Mouse (Mus musculus) lung, embryonic 15.5 days (tissue): ENCODE measurements around the gene Plcl2. TPM values are rescaled to one million over a fixed set of nuclear protein-coding genes. Genes with fewer than 3 reads are reported as not detected.

Experiments used
- ATAC-seq: fragments of 200-750 bp; cut with Nextera tagmentation; 2 replicates; pipeline ENCODE4 v1.8.0; 2017; ENCODE audit warnings: moderate number of reproducible peaks, borderline replicate concordance; ENCODE audit not compliant: low FRiP score, low TSS enrichment; ENCODE audit errors: extremely low read depth
- H3K27ac ChIP-seq: fragments of 300-500 bp; sonication (generic); 2 replicates; pipeline ENCODE4 v1.5.1; 2015; ENCODE audit warnings: moderate library complexity, mild to moderate bottlenecking, inconsistent platforms
- H3K27me3 ChIP-seq: fragments of 300-500 bp; sonication (generic); 2 replicates; pipeline ENCODE4 v1.6.1; 2015; ENCODE audit warnings: inconsistent platforms
- H3K36me3 ChIP-seq: fragments of 300-500 bp; sonication (generic); 2 replicates; pipeline ENCODE4 v1.6.1; 2015; ENCODE audit warnings: inconsistent platforms
- H3K4me1 ChIP-seq: fragments of 300-500 bp; sonication (generic); 2 replicates; pipeline ENCODE4 v1.6.1; 2015; ENCODE audit warnings: inconsistent platforms
- H3K4me2 ChIP-seq: fragments of 300-500 bp; sonication (generic); 2 replicates; pipeline ENCODE4 v1.6.1; 2015; ENCODE audit warnings: inconsistent platforms, mild to moderate bottlenecking, moderate library complexity
- H3K4me3 ChIP-seq: fragments of 300-500 bp; sonication (generic); 2 replicates; pipeline ENCODE4 v1.5.1; 2015; ENCODE audit warnings: mild to moderate bottlenecking, inconsistent platforms
- H3K9ac ChIP-seq: fragments of 300-500 bp; sonication (generic); 2 replicates; pipeline ENCODE4 v1.6.1; 2015; ENCODE audit warnings: inconsistent platforms
- H3K9me3 ChIP-seq: fragments of 300-500 bp; sonication (generic); 2 replicates; pipeline ENCODE4 v1.6.1; 2016; ENCODE audit warnings: inconsistent platforms
- WGBS: fragments of 180-500 bp; shearing (Covaris S2); methylation state at CpG from one replicate; pipeline ENCODE4 v1.1.7; 2015; 5-methylcytosine and 5-hydroxymethylcytosine counted together
- polyA plus RNA-seq: library from polyadenylated mRNA; unstranded; fragments of >200 nt; fragmentation: Nextera tagmentation; extraction: Ambion mirVana; gene quantifications from 2 replicates; pipeline ENCODE4 v1.2.1, GENCODE M21; 2015

Plcl2 gene
- polyA plus RNA-seq, 1 experiment from 2014 or later: 3.7 TPM

DNA sequence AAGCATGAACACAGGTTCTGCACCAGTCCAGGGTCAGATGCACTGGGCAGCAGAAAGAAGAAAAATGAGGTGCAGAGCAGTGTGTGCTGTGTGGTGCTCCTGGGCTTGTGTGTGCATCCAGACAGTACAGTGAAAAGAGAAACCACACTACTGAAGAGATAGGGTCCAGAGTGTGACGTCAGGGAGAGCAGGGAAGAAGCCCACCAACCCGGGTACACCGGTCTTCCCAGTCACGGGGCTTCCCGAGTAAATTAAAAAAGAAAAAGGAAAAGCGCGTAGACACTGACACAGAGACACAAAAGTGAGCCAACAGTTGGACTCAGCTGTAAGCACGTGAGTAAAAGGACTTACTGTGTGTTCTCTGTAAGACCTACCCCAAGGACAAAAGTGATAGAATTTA is 149.7 kb downstream of the Plcl2 start:
- ATAC-seq: no peak
- 86% methylated on average over 8 of the region's 8 CpGs for WGBS
- no peak overlapping the region for H3K27ac ChIP-seq

DNA sequence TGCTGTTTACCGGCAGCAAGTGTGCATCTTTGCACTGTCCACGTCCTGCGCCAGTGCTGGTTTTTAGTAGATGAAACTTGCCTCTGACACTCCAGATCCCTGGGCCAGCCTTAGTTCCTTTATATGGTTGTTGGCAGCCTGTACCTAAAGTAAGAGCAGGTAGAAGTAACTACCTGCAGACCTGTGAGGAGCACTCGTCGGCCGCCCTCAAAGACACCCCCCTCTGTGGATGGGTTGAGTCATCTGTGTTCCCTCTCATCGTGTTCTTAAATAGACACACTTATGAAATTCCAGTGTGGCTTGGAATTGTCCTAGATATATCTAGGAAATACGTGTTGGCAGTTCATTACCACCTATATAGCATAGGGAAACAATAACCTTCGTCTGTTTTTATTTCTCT is 158.4 kb downstream of the Plcl2 start:
- H3K36me3 ChIP-seq: no peaks in the 10 kb centered on the region
- 90% methylated on average over 9 of the region's 9 CpGs for WGBS
- no peak overlapping the region for H3K4me3 ChIP-seq
- H3K4me2 ChIP-seq: no peak overlapping the region
- no peak for ATAC-seq
- no peak overlapping the region for H3K27ac ChIP-seq
- no peaks in the 10 kb centered on the region for H3K9me3 ChIP-seq
- H3K9ac ChIP-seq: no peak overlapping the region
- no peaks in the 10 kb centered on the region for H3K4me1 ChIP-seq
- H3K27me3 ChIP-seq: no peaks in the 10 kb centered on the region

More for the DNA sequence above, 149.7 kb downstream of the Plcl2 start:
- H3K4me3 ChIP-seq: no peak overlapping the region
- H3K9ac ChIP-seq: no peak overlapping the region
- no peak overlapping the region for H3K4me2 ChIP-seq
- H3K9me3 ChIP-seq: no peaks in the 10 kb centered on the region
- no peaks in the 10 kb centered on the region for H3K36me3 ChIP-seq
- H3K4me1 ChIP-seq: peaks cover 5% of the 10 kb centered on the region; the same call in 1 of the 2 replicates
- H3K27me3 ChIP-seq: no peaks in the 10 kb centered on the region

DNA sequence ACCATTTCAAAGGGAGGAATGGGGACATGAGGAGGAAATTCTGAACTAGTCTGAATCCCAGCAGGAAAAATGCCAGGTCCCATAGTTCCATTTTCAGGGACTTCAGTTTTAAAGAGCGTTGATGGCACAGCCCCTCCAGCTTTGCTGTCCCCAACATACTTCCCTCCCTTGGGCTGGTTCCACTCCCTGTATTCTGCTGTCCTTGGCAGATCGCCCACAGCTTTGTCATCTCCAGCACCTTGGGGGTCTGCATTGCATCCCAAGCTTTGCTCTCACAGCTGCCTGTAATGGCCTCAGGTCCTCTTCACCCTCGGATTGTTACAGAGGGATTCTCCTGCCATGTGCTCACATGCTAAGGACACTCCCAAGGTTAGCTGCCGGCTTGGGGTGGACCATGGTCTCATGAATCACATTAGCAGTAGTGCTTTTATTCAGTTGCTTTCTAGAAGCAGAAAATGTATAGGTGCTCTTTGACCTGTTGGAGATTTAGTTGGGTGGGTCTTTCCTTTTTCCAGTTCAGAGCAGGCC is 159.5 kb downstream of the Plcl2 start:
- H3K27me3 ChIP-seq: no peaks in the 10 kb centered on the region
- ATAC-seq: 0 out of 2 replicates have a peak, but pooled peaks have one; percentile 31
- WGBS: 77% methylated on average over 4 of the region's 4 CpGs
- H3K9me3 ChIP-seq: no peaks in the 10 kb centered on the region
- no peak overlapping the region for H3K9ac ChIP-seq
- H3K36me3 ChIP-seq: no peaks in the 10 kb centered on the region
- no peak overlapping the region for H3K4me3 ChIP-seq
- no peak overlapping the region for H3K4me2 ChIP-seq
- no peaks in the 10 kb centered on the region for H3K4me1 ChIP-seq
- no peak overlapping the region for H3K27ac ChIP-seq

DNA sequence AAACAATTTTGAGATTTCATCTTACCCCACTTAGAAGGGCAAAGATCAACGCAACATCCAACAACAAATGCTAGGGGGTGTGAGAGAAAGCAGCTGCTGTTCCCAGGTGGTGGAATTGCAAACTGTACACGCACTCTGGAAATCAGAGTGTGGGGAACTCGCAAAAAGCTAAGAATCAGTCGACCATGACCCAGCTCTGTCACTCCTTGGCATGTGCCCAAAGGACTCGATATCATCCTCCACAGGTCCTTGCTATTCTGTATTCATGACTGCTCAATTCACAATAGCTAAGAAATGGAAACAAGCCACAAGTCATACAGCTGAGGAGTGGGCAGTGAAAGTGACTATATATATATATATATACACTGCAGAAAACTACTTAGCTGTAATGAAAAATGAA is 162.2 kb downstream of the Plcl2 start:
- no peaks in the 10 kb centered on the region for H3K36me3 ChIP-seq
- H3K9ac ChIP-seq: no peak overlapping the region
- H3K4me3 ChIP-seq: no peak overlapping the region
- no peak overlapping the region for H3K27ac ChIP-seq
- H3K4me2 ChIP-seq: no peak overlapping the region
- H3K9me3 ChIP-seq: no peaks in the 10 kb centered on the region
- H3K27me3 ChIP-seq: no peaks in the 10 kb centered on the region
- WGBS: 70% methylated on average over 5 of the region's 5 CpGs
- no peaks in the 10 kb centered on the region for H3K4me1 ChIP-seq
- ATAC-seq: no peak

DNA sequence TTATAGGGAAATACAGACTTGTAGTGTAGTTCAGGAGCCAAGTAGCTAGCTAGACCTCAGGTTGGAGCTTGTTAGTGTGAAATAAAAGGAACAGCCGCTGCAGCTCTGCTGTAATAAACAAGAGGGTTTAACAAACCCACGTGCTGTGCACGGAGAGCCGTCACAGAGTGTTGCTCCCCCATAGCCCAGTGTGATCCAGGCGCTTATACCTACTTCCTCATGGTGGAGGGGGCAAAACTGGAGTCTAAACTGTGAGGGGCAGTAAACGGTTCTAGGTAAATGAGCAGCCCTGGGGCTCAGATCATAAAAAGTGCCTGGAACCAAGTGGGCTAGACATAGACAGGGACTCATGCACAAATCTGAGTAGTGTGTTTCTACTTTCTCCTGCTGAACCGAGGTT is 165.4 kb downstream of the Plcl2 start:
- WGBS: 70% methylated on average over 7 of the region's 7 CpGs
- H3K9ac ChIP-seq: no peak overlapping the region
- H3K27ac ChIP-seq: peak overlapping the region; percentile 7; the same call in 1 of the 2 replicates
- H3K9me3 ChIP-seq: no peaks in the 10 kb centered on the region
- H3K36me3 ChIP-seq: no peaks in the 10 kb centered on the region
- no peak for ATAC-seq
- no peak overlapping the region for H3K4me3 ChIP-seq
- H3K4me2 ChIP-seq: no peak overlapping the region
- no peaks in the 10 kb centered on the region for H3K27me3 ChIP-seq
- H3K4me1 ChIP-seq: peaks cover 12% of the 10 kb centered on the region

DNA sequence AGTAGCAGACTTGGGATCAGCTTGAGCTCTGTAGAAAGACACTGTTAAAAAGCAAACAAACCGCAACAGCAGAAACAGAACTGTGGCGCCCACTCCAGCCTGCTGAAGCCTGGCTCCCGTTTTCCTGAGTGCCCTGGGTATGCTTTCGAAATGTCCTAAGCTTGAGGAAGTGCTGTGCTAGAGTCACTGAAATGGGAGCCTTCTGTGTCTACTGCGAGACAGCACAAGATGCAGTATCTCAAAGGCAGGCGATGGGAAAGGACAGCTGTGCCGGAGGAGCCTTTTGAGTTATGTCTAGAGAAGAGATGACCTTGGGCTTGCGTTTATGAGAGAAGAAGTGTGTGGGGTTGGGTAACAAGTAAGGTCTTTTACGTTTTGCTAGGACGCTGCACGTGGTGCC is 166.0 kb downstream of the Plcl2 start:
- ATAC-seq: peak; percentile 58; the same call in 1 of the 2 replicates
- Histone ChIP-seq H3K4me1 (peaks cover 12% of the 10 kb centered on the region), H3K9me3 (no peaks in the 10 kb centered on the region), H3K4me3 (no peak overlapping the region), H3K27ac (peak overlapping the region; percentile 7; the same call in 1 of the 2 replicates), H3K27me3 (no peaks in the 10 kb centered on the region), H3K9ac (no peak overlapping the region), H3K4me2 (no peak overlapping the region), H3K36me3 (no peaks in the 10 kb centered on the region)
- WGBS: 61% methylated on average over 11 of the region's 11 CpGs

DNA sequence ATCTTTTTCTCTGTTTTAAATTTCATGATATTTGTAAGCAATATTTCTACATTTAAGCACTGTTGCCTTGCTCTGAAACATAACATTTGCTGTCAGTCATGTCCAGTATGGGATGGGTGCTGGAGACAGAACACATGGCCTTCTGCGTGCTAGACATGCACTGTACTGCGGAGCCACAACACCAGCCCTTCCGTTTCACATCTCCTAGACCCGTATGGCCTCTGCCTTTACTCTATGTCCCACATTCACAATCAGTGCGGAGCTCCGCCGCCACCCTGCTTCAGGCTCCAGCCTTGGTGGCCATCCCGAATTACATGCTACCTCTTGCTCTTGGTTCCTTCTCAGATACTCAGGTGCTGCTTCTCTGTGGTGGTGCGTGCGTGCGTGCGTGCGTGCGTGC is 168.1 kb downstream of the Plcl2 start:
- 93% methylated on average over 14 of the region's 14 CpGs for WGBS
- ATAC-seq: no peak
- Histone ChIP-seq H3K27ac (peak overlapping the region; percentile 77; the same call in 1 of the 2 replicates), H3K9me3 (no peaks in the 10 kb centered on the region), H3K36me3 (no peaks in the 10 kb centered on the region), H3K9ac (no peak overlapping the region), H3K4me3 (no peak overlapping the region), H3K27me3 (no peaks in the 10 kb centered on the region), H3K4me1 (peaks cover 12% of the 10 kb centered on the region), H3K4me2 (no peak overlapping the region)

DNA sequence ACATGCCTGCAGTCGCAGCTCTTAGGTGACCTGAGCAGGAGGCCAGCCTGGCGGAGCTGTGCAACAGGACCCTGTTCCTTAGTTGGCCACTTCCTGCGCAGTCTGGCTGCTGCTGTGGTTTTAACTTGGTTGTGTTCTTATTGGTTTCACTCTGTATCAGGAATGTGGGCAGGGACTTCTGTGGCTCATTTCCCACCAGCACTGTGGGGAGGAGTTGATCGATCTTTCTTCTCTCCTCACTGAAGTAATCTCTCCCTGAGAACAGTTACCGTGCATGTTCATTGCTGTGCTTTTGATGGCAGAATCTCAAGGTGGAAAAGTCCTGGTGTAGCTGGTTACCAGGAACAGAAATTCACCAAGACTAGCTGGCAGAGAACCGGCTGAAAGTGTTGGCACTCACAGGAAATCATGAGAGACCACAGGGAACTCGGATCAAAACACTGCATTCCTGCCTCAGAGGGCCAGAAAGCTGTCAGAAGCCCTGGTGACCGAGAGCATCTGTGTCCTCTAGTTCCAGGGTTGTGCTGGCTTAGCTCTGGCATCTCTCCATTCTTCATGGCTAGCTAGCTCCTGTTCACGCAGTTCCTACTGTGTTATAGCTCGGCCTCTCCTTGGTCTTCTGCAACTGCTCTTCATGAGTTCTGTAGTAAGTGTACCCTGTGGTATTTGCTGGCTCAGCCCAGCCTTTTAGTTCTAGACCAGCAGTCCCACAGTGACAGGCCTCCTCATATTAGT is 168.9 kb downstream of the Plcl2 start:
- Histone ChIP-seq H3K4me3 (no peak overlapping the region), H3K9me3 (no peaks in the 10 kb centered on the region), H3K4me2 (no peak overlapping the region; the same call in 1 of the 2 replicates), H3K36me3 (no peaks in the 10 kb centered on the region), H3K27ac (peak overlapping the region; percentile 77), H3K4me1 (peaks cover 12% of the 10 kb centered on the region), H3K27me3 (no peaks in the 10 kb centered on the region), H3K9ac (no peak overlapping the region)
- WGBS: 40% methylated on average over 10 of the region's 10 CpGs
- ATAC-seq: peak; percentile 84

DNA sequence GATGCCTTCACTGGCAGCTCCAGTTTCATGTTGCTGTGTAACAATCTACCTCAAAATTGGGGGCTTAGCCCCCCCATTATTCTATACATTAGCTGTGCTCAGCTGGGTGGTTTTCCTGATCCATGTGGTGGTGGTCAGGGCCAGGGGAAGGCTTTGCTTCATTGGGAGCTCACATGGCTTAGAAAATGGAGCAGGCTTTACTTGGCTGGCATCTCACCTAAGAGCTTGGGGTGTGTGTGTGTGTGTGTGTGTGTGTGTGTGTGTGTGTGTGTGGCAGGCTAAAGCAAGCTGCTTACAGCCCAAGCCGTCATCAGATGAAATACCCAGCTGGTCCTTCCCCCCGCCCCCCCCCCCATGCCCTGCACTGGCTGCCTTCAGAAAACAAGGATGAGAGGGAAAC is 169.5 kb downstream of the Plcl2 start:
- Histone ChIP-seq H3K27ac (peak overlapping the region; percentile 77), H3K27me3 (no peaks in the 10 kb centered on the region), H3K9ac (no peak overlapping the region), H3K9me3 (no peaks in the 10 kb centered on the region), H3K36me3 (no peaks in the 10 kb centered on the region), H3K4me2 (no peak overlapping the region), H3K4me1 (peaks cover 12% of the 10 kb centered on the region), H3K4me3 (no peak overlapping the region)
- WGBS: 52% methylated on average over 2 of the region's 2 CpGs
- ATAC-seq: peak; percentile 4; the same call in 1 of the 2 replicates

DNA sequence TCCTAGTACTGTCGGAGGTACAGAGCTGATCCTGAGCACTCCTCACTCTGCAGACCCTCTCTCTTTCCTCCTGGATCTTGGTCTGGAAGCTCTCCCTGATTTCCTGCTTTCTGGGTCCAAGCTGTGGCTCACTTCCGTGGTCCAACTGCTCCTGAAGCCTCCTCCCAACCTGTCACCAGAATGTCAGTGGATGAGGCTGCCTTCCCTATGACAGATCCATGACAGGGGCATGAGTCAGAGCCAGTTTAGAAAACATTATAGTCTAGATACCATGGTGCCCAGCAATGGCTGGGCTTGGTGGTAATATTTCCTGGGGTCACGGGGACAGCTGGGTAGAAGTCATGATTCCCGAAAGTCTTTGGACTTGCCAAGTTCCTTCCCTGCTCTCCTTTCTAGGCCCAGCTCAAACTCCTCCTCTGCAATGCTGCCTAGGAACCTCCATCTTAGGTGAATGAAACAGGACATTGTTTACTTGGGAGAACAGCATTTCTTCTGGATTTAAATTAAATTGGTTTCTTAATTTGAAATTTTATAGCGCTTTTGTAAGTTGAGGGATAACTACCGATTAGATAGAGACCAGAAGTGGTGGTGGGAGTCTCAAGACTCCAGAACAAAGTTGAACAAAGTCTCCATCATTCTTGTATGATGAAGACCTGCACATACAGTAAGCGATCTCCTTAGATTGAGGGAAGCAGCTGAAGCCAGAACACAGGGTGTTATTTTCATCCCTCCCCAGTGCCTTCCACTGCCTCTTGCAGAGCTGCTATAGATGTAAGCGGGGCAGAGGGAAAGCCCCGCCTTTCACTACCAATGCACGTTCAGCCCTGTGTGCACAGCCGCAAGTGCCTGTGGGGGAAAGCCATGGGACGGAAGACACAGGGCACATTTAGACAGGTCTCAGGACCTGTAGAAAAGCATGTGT is 170.7 kb downstream of the Plcl2 start:
- no peak overlapping the region for H3K9ac ChIP-seq
- 84% methylated on average over 12 of the region's 12 CpGs for WGBS
- peaks cover 12% of the 10 kb centered on the region for H3K4me1 ChIP-seq
- no peaks in the 10 kb centered on the region for H3K36me3 ChIP-seq
- no peaks in the 10 kb centered on the region for H3K9me3 ChIP-seq
- no peak overlapping the region for H3K4me3 ChIP-seq
- no peak overlapping the region for H3K4me2 ChIP-seq
- H3K27ac ChIP-seq: no peak overlapping the region
- H3K27me3 ChIP-seq: no peaks in the 10 kb centered on the region
- no peak for ATAC-seq

DNA sequence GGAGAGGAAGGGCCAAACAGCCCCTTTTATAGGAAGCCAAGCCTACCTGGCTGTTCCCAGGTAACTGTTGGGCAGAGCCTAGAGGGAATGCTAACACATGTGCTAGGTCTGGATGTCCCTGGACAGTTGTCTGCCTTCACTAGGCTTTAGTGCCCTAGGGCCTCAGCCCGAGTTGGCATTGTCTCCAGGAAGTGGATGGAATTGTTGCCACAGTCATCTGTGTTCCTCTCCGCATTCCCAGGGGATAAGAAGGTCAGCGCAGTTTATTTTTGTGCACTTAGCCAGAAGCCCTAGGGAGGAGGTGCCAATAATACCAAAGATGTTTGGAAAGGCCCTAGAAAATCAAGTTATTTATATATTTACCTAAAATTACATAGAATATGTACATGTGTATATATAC is 173.5 kb downstream of the Plcl2 start:
- no peaks in the 10 kb centered on the region for H3K36me3 ChIP-seq
- H3K4me3 ChIP-seq: no peak overlapping the region
- ATAC-seq: no peak
- H3K9ac ChIP-seq: no peak overlapping the region
- H3K27me3 ChIP-seq: no peaks in the 10 kb centered on the region
- no peak overlapping the region for H3K4me2 ChIP-seq
- WGBS: 56% methylated on average over 3 of the region's 3 CpGs
- no peaks in the 10 kb centered on the region for H3K9me3 ChIP-seq
- H3K27ac ChIP-seq: no peak overlapping the region
- H3K4me1 ChIP-seq: peaks cover 9% of the 10 kb centered on the region
